Mouse (Mus musculus) lung, adult 2 months (tissue): ENCODE data around the gene Tfip11. TPM values are rescaled to one million over a fixed set of nuclear protein-coding genes. Genes with fewer than 3 reads are reported as not detected.
A peak's percentile ranks its signal among the peaks of the same experiment; 100 is the strongest.
"Not testable (repeated sequence)": the region's sequence is repeated elsewhere in the genome, so short reads cannot be mapped to it uniquely, and the experiment has no call there.

Source experiments
- DNase-seq: peaks from one replicate; pipeline ENCODE4 v3.0.0; 2022
- H3K4me1 ChIP-seq: fragments of 200-500 bp; 2 replicates; pipeline ENCODE4 v1.6.1; 2011; ENCODE audit warnings: low read length; ENCODE audit not compliant: control insufficient read depth, insufficient read depth
- H3K4me3 ChIP-seq: fragments of 200-500 bp; replicated peaks from 2 replicates; pipeline ENCODE3; 2011; ENCODE audit warnings: low read depth, mild to moderate bottlenecking, control low read depth, low read length; ENCODE audit errors: extremely low read depth
- CTCF ChIP-seq: fragments of 200-500 bp; IDR thresholded peaks from 2 replicates; pipeline ENCODE4 v1.5.1; 2011; ENCODE audit warnings: mild to moderate bottlenecking, low read length, control low read depth; ENCODE audit not compliant: insufficient read depth
- POLR2A ChIP-seq: fragments of 200-500 bp; IDR thresholded peaks from 2 replicates; pipeline ENCODE4 v1.6.1; 2011; ENCODE audit warnings: low read depth, mild to moderate bottlenecking, control low read depth, low read length, borderline replicate concordance; ENCODE audit errors: extremely low read depth
- WGBS: fragments of 180-500 bp; shearing (Covaris S2); methylation state at CpG from one replicate; pipeline ENCODE4 v1.1.7; 2018; 5-methylcytosine and 5-hydroxymethylcytosine counted together
- polyA plus RNA-seq: library from polyadenylated mRNA; depleted of rRNA; stranded (reverse); fragments of >200 nt; gene quantifications from 2 replicates; pipeline ENCODE4 v1.2.3, GENCODE M21; 2012

The Tfip11 gene
- polyA plus RNA-seq, 1 experiment = 36.2 TPM

- 11% methylated on average over 5 of the region's 5 CpGs for WGBS
- Histone ChIP-seq H3K4me3 (no peak overlapping the region), H3K4me1 (no peaks in the 10 kb centered on the region; the same call in 1 of the 2 replicates)
- DNase-seq = no peak
- no peak for TF ChIP-seq POLR2A
- no peak for TF ChIP-seq CTCF
These were observed 8.8 kb upstream of the Tfip11 start for GRCm38 (mm10) chr5:112317328-112317727.

GRCm38 (mm10) chr5:112319343-112319742 is 6.8 kb upstream of the Tfip11 start:
- WGBS = 69% methylated on average over 2 of the region's 2 CpGs
- H3K4me3 ChIP-seq, DNase-seq, H3K4me1 ChIP-seq: not testable (repeated sequence)

- no peak for DNase-seq
- Histone ChIP-seq H3K4me3 (no peak overlapping the region), H3K4me1 (no peaks in the 10 kb centered on the region; the same call in 1 of the 2 replicates)
- TF ChIP-seq POLR2A (no peak), CTCF (no peak)
- WGBS = 68% methylated on average over 5 of the region's 5 CpGs
These were observed 5.8 kb upstream of the Tfip11 start for GRCm38 (mm10) chr5:112320379-112320778.

GRCm38 (mm10) chr5:112320936-112321335 is 5.2 kb upstream of the Tfip11 start:
- DNase-seq = no peak
- 54% methylated on average over 6 of the region's 6 CpGs for WGBS

GRCm38 (mm10) chr5:112321376-112321775 is 4.8 kb upstream of the Tfip11 start:
- WGBS = 73% methylated on average over 4 of the region's 4 CpGs
- Histone ChIP-seq H3K4me1 (peaks cover 3% of the 10 kb centered on the region; the same call in 1 of the 2 replicates), H3K4me3 (no peak overlapping the region)
- DNase-seq = no peak
- TF ChIP-seq CTCF (no peak), POLR2A (no peak)

More at GRCm38 (mm10) chr5:112320936-112321335, 5.2 kb upstream of the Tfip11 start:
- Histone ChIP-seq H3K4me3 (no peak overlapping the region), H3K4me1 (peaks cover 3% of the 10 kb centered on the region; the same call in 1 of the 2 replicates)
- TF ChIP-seq CTCF = no peak
- no peak for TF ChIP-seq POLR2A

GRCm38 (mm10) chr5:112323246-112323645 is 2.9 kb upstream of the Tfip11 start:
- WGBS = 81% methylated on average over 6 of the region's 6 CpGs
- Histone ChIP-seq H3K4me1 (peaks cover 5% of the 10 kb centered on the region; the same call in 1 of the 2 replicates), H3K4me3 (no peak overlapping the region)
- no peak for TF ChIP-seq CTCF
- no peak for TF ChIP-seq POLR2A
- no peak for DNase-seq

GRCm38 (mm10) chr5:112324637-112325545 is 1.3 kb upstream of the Tfip11 start:
- H3K4me3 ChIP-seq = peak overlapping the region; percentile 35
- H3K4me1 ChIP-seq = peaks cover 5% of the 10 kb centered on the region; the same call in 1 of the 2 replicates
- peak; percentile 12; the same call in 1 of the 2 replicates for TF ChIP-seq POLR2A
- TF ChIP-seq CTCF = no peak
- WGBS = 13% methylated on average over 24 of the region's 24 CpGs
- no peak for DNase-seq

GRCm38 (mm10) chr5:112326446-112327009 is 370 bp downstream of the Tfip11 start:
- no peak for TF ChIP-seq POLR2A
- Histone ChIP-seq H3K4me1 (peaks cover 5% of the 10 kb centered on the region; the same call in 1 of the 2 replicates), H3K4me3 (peak overlapping the region; percentile 87)
- DNase-seq = no peak
- WGBS = under 1% methylated on average over 33 of the region's 33 CpGs

- DNase-seq = no peak
- TF ChIP-seq CTCF = no peak
- no peak for TF ChIP-seq POLR2A
- WGBS = 93% methylated on average over 15 of the region's 15 CpGs
- H3K4me3 ChIP-seq = no peak overlapping the region
- H3K4me1 ChIP-seq = peaks cover 5% of the 10 kb centered on the region; the same call in 1 of the 2 replicates
These were observed 1.7 kb downstream of the Tfip11 start for GRCm38 (mm10) chr5:112327854-112328253.

- TF ChIP-seq CTCF (no peak), POLR2A (no peak)
- no peak for DNase-seq
- no peak overlapping the region for H3K4me3 ChIP-seq
- H3K4me1 ChIP-seq = peaks cover 5% of the 10 kb centered on the region; the same call in 1 of the 2 replicates
- 90% methylated on average over 14 of the region's 14 CpGs for WGBS
These were observed 3.8 kb downstream of the Tfip11 start for GRCm38 (mm10) chr5:112329805-112330564.
